Mouse (Mus musculus): ENCODE measurements around the gene Samsn1. TPM values are rescaled to one million over a fixed set of nuclear protein-coding genes. Genes with fewer than 3 reads are reported as not detected.

The Samsn1 gene
- polyA plus RNA-seq, 1 experiment from 2014 or later, result 1.5 TPM

DNA sequence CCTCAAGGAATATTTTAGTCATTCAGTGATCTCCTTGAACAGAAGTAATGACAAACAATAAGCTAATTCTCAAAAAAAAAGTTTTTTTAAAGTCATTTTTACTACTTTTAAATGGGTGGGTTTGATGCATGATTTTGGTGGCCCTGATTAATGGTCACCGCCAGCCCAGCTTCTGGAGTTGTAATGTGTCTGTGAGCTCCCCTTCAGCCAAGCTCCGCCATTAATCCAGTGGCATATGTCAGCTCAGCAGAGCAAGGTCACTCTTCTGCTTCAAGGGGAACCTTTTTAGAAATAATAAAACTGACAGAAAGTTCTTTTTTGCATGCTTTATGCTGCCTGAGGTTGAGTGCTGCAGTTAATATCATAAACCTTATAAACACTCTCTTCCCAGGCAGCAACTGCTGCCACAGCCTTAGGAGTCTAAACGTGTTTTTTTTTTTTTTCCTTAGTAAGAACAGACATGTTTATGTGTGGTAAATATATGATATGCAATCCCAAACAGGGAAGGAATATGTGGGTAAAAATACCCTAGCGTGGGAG is 124.2 kb downstream of the Samsn1 start:
- H3K4me2 ChIP-seq (replicated peaks), result no peak overlapping the region
- H3K4me1 ChIP-seq, result no peaks in the 10 kb centered on the region
- H3K4me3 ChIP-seq, result no peak overlapping the region
- no peaks in the 10 kb centered on the region for H3K36me3 ChIP-seq
- 84% methylated on average over 4 of the region's 4 CpGs for WGBS
- no peaks in the 10 kb centered on the region for H3K27me3 ChIP-seq
- H3K9ac ChIP-seq, result no peak overlapping the region
- H3K9me3 ChIP-seq (replicated peaks), result no peaks in the 10 kb centered on the region
- H3K27ac ChIP-seq, result no peak overlapping the region
- no peak for ATAC-seq (ENCODE audit: low FRiP score)

DNA sequence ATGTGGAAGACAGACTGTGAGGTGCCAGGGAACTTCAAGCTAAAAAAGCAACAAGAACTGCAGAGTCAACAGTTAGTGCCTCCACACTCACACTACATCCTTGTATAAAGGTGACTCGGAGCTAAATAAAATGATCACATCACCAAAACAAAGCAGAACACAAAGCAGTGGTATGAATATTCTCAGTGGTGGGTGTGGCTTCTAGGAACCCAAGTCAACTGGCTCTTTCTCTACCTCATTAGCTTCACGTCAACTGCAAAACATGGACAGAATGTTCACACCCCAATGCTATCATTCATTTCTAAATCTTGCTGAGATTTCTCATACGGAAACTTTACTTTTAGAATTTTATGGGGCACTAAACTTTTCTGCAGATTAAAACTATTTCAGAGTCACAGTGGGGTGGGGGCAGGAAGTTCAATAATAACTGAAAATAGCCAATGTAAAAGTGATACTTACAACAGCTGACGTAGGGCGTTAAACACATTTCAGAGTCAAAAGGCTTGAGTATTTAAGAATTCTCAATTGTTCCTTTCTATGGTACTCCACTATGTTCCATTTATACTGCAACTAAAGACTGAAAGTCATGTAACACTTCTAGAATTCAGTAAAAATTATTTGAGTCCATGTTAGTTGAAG is 127.7 kb downstream of the Samsn1 start:
- Histone ChIP-seq H3K27ac (no peak overlapping the region), H3K36me3 (no peaks in the 10 kb centered on the region), H3K4me3 (no peak overlapping the region), H3K4me1 (no peaks in the 10 kb centered on the region), H3K9ac (no peak overlapping the region), H3K4me2 (replicated peaks) (no peak overlapping the region), H3K27me3 (no peaks in the 10 kb centered on the region), H3K9me3 (replicated peaks) (no peaks in the 10 kb centered on the region)
- WGBS, result 91% methylated on average over 5 of the region's 5 CpGs
- no peak for ATAC-seq (ENCODE audit: low FRiP score)

DNA sequence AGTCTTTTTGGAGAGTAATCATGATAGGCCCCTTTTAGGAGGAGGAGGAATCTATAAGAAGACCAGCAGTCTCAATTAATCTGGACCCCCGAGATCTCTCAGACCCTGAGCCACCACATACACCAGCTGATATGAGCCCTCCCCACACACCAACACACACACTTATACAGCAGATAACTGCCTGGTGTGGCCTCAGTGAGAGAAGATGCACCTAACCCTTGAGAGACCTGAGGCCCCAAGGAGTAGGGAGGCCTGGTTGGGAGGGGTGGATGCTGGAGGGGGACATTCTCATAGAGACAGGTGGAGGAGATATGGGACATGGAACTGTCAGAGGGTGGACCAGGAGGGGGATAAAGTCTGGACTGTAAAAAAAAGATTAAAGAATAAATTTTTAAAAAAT is 128.6 kb downstream of the Samsn1 start:
- H3K36me3 ChIP-seq, result no peaks in the 10 kb centered on the region
- no peak overlapping the region for H3K4me2 ChIP-seq (replicated peaks)
- H3K27ac ChIP-seq, result no peak overlapping the region
- no peaks in the 10 kb centered on the region for H3K9me3 ChIP-seq (replicated peaks)
- no peaks in the 10 kb centered on the region for H3K27me3 ChIP-seq
- H3K4me1 ChIP-seq, result no peaks in the 10 kb centered on the region
- no peak overlapping the region for H3K4me3 ChIP-seq
- no peak overlapping the region for H3K9ac ChIP-seq
- WGBS, result 100% methylated on average over 1 of the region's 1 CpGs
- no peak for ATAC-seq (ENCODE audit: low FRiP score)

DNA sequence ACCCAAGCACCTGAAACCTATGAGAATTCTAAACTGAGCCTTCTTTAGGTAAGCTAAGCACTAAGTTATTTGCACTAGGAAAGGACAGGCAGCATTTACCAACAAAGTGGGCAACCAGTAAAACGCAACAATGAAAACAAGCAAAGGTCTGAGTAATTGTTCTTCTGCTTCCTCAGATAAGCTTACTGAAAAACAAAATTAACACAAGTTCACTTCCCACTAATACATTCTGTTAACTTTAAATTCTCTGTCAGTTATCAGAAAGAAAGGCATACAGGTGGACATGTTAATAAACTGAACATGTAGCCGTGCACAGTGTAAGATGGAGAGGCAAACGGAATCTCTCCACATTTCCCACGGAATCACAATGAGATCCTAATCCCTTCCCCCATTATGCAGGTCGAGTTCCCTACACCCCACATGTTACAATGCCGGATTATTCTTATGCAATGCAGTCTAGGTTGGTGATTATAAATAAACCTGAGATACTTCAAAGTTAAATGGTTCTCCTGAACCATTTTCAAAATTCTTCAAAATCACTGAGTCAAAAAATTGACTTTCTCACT is 132.9 kb downstream of the Samsn1 start:
- no peaks in the 10 kb centered on the region for H3K4me1 ChIP-seq
- H3K36me3 ChIP-seq, result no peaks in the 10 kb centered on the region
- no peaks in the 10 kb centered on the region for H3K9me3 ChIP-seq (replicated peaks)
- H3K27ac ChIP-seq, result no peak overlapping the region
- H3K9ac ChIP-seq, result no peak overlapping the region
- no peak overlapping the region for H3K4me3 ChIP-seq
- ATAC-seq (ENCODE audit: low FRiP score), result no peak
- 70% methylated on average over 6 of the region's 6 CpGs for WGBS
- H3K4me2 ChIP-seq (replicated peaks), result no peak overlapping the region
- H3K27me3 ChIP-seq, result no peaks in the 10 kb centered on the region

GRCm38 (mm10) chr16:75887203-75887602 is 134.9 kb downstream of the Samsn1 start:
- no peaks in the 10 kb centered on the region for H3K4me1 ChIP-seq
- H3K27ac ChIP-seq, result no peak overlapping the region
- 86% methylated on average over 6 of the region's 6 CpGs for whole genome bisulfite sequencing
- no peaks in the 10 kb centered on the region for H3K36me3 ChIP-seq
- H3K27me3 ChIP-seq, result no peaks in the 10 kb centered on the region
- no peak overlapping the region for H3K9ac ChIP-seq
- no peak for ATAC-seq (ENCODE audit: low FRiP score)
- no peak overlapping the region for H3K4me2 ChIP-seq (replicated peaks)
- H3K4me3 ChIP-seq, result no peak overlapping the region
- H3K9me3 ChIP-seq (replicated peaks), result no peaks in the 10 kb centered on the region

GRCm38 (mm10) chr16:75878885-75879284 is 143.2 kb downstream of the Samsn1 start:
- ATAC-seq (ENCODE audit: low FRiP score), result no peak
- Histone ChIP-seq H3K9ac (no peak overlapping the region), H3K27me3 (no peaks in the 10 kb centered on the region), H3K27ac (no peak overlapping the region), H3K4me1 (no peaks in the 10 kb centered on the region), H3K4me3 (no peak overlapping the region), H3K9me3 (replicated peaks) (no peaks in the 10 kb centered on the region), H3K36me3 (no peaks in the 10 kb centered on the region), H3K4me2 (replicated peaks) (no peak overlapping the region)
- 84% methylated on average over 2 of the region's 2 CpGs for WGBS

DNA sequence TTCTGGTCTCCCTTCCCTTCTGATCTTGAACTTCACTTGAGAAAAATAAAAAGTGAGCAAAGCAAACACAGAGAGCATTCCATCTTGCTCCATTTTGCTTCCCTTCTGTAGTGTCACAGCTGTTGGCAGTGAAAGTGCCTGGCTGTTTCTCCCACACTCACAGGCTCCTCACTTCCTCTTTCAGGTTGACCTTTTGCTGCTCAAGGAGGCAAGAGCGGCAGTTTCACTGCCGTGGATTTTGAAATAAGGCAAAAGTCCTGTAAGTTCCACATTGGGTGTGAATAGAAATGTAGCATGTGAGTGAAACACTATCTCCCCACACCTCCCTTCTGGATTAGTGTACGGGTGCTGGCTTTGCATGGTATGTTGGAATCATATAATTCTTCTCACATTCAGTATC is 144.9 kb downstream of the Samsn1 start:
- Histone ChIP-seq H3K4me3 (no peak overlapping the region), H3K27ac (no peak overlapping the region), H3K4me2 (replicated peaks) (no peak overlapping the region), H3K36me3 (no peaks in the 10 kb centered on the region), H3K4me1 (no peaks in the 10 kb centered on the region), H3K9me3 (replicated peaks) (no peaks in the 10 kb centered on the region), H3K27me3 (no peaks in the 10 kb centered on the region), H3K9ac (no peak overlapping the region)
- WGBS, result 65% methylated on average over 3 of the region's 3 CpGs
- no peak for ATAC-seq (ENCODE audit: low FRiP score)

DNA sequence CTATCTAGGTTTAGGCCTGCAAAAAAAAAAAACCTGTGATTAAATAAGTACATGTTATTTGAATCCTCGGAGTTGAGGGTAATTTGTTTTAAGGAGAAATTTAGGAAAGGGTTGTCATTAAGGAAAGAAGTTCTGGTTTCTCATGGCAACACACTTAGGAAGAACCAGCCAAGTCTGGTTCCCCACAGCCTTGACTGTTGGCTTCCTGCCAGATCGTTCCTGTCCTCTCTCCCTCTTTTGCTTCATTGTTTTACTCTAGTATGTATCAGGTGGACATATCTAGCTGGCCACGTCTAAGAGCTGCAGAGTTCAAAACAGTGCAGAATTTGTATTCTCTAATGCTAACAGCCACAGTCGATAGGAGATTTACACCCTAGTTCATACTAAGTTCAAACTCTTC is 146.2 kb downstream of the Samsn1 start:
- no peak overlapping the region for H3K27ac ChIP-seq
- H3K9me3 ChIP-seq (replicated peaks), result no peaks in the 10 kb centered on the region
- no peak overlapping the region for H3K4me3 ChIP-seq
- no peak for ATAC-seq (ENCODE audit: low FRiP score)
- H3K4me2 ChIP-seq (replicated peaks), result no peak overlapping the region
- no peaks in the 10 kb centered on the region for H3K27me3 ChIP-seq
- no peaks in the 10 kb centered on the region for H3K4me1 ChIP-seq
- H3K36me3 ChIP-seq, result no peaks in the 10 kb centered on the region
- no peak overlapping the region for H3K9ac ChIP-seq
- WGBS, result 80% methylated on average over 4 of the region's 4 CpGs

DNA sequence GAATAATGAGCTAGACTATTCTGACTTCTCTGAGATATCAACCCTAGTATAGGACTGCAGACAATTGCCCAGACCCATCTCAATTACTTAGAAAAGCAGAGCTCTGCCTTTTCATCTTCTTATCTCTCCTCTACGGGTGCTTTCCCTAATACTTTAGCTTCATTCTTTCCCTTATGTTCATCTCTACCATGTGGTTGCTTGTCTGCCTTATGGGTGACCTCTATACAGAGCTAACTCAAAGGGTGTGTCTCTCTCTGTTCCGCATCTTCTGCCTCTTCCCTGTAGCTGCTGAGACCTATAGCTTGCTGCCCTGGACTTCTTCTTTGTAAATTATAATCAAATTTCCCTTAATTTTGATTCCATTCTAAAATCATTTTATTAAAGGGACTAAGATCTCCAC is 147.6 kb downstream of the Samsn1 start:
- Histone ChIP-seq H3K27ac (no peak overlapping the region), H3K4me1 (no peaks in the 10 kb centered on the region), H3K27me3 (no peaks in the 10 kb centered on the region), H3K4me3 (no peak overlapping the region), H3K9me3 (replicated peaks) (no peaks in the 10 kb centered on the region), H3K4me2 (replicated peaks) (no peak overlapping the region), H3K36me3 (no peaks in the 10 kb centered on the region), H3K9ac (no peak overlapping the region)
- WGBS, result 88% methylated on average over 2 of the region's 2 CpGs
- ATAC-seq (ENCODE audit: low FRiP score), result no peak

- no peaks in the 10 kb centered on the region for H3K36me3 ChIP-seq
- H3K27ac ChIP-seq, result no peak overlapping the region
- no peak overlapping the region for H3K4me2 ChIP-seq (replicated peaks)
- no peak for ATAC-seq (ENCODE audit: low FRiP score)
- no peak overlapping the region for H3K9ac ChIP-seq
- no peaks in the 10 kb centered on the region for H3K9me3 ChIP-seq (replicated peaks)
- H3K4me1 ChIP-seq, result no peaks in the 10 kb centered on the region
- H3K4me3 ChIP-seq, result no peak overlapping the region
- no peaks in the 10 kb centered on the region for H3K27me3 ChIP-seq
- 88% methylated on average over 8 of the region's 8 CpGs for whole genome bisulfite sequencing
Measured at GRCm38 (mm10) chr16:75872241-75872640, 149.8 kb downstream of the Samsn1 start.

DNA sequence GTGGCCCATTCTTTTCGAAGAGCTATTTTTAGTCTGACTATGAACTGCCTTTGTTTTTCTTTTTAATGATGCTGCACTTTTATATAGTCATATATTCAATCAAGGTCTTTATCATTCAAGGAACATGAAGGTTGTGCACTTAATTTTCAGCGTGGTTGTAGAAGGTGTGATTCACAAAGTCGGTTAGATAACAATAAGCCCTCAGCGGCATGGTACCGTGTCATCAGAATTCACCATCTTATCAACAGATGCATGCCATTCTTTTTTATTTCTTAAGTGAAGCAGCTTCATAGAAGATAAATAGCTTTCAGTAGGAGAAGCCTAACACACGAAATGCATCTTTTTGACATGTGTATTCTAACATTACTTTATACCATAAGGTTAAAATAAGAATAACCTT is 154.7 kb downstream of the Samsn1 start:
- no peaks in the 10 kb centered on the region for H3K27me3 ChIP-seq
- H3K9ac ChIP-seq, result no peak overlapping the region
- no peak overlapping the region for H3K4me3 ChIP-seq
- H3K27ac ChIP-seq, result no peak overlapping the region
- 89% methylated on average over 6 of the region's 6 CpGs for WGBS
- H3K4me2 ChIP-seq (replicated peaks), result no peak overlapping the region
- H3K36me3 ChIP-seq, result no peaks in the 10 kb centered on the region
- no peaks in the 10 kb centered on the region for H3K9me3 ChIP-seq (replicated peaks)
- ATAC-seq (ENCODE audit: low FRiP score), result no peak
- H3K4me1 ChIP-seq, result no peaks in the 10 kb centered on the region

DNA sequence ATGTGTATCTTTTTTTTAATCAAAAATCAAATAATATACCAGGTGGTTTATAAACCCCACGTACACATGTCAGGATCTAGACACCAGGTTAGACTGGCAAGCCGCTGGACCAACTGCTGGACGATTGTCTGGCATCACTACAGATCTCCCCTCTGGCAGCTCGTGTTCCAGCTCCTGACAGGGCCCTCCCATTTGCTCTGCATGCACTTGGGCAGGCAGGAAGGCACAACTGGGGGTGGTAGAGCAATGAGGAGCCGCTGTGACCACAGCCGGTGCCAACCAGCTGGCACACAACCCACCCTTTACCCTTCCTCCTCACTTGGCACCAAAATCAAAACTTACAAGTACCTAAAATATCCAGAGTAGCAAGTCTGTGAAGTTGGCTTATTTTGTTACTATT is 156.6 kb downstream of the Samsn1 start:
- Histone ChIP-seq H3K9me3 (replicated peaks) (no peaks in the 10 kb centered on the region), H3K4me3 (no peak overlapping the region), H3K4me2 (replicated peaks) (no peak overlapping the region), H3K9ac (no peak overlapping the region), H3K27me3 (no peaks in the 10 kb centered on the region), H3K27ac (no peak overlapping the region), H3K36me3 (no peaks in the 10 kb centered on the region), H3K4me1 (no peaks in the 10 kb centered on the region)
- ATAC-seq (ENCODE audit: low FRiP score), result no peak
- 79% methylated on average over 6 of the region's 6 CpGs for WGBS

DNA sequence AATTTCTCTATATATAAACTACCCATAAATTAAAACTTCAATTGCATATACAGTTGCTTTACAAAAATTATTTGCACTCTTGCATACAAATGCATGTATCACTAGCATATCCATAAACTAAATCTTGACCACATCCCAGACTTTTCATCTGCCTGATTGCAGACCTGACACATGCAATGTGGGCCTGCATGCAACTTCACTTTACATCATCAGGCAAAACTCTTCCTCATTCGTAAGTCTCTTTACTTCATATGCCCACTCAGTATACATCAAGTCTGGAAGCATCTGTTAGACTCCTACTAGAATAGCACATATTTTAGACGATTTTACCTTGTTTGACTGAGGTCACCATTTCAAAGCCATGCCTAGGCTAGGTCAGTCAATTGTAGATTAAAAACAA is 157.4 kb downstream of the Samsn1 start:
- ATAC-seq (ENCODE audit: low FRiP score), result no peak
- 81% methylated on average over 2 of the region's 2 CpGs for WGBS

More for the DNA sequence above, 157.4 kb downstream of the Samsn1 start:
- no peaks in the 10 kb centered on the region for H3K27me3 ChIP-seq
- H3K9ac ChIP-seq, result no peak overlapping the region
- H3K36me3 ChIP-seq, result no peaks in the 10 kb centered on the region
- no peak overlapping the region for H3K4me2 ChIP-seq (replicated peaks)
- no peak overlapping the region for H3K4me3 ChIP-seq
- H3K9me3 ChIP-seq (replicated peaks), result no peaks in the 10 kb centered on the region
- no peaks in the 10 kb centered on the region for H3K4me1 ChIP-seq
- H3K27ac ChIP-seq, result no peak overlapping the region

Data from hindbrain, embryonic 12.5 days (tissue).